Comparison of ENCODE assay signal across 22 mouse cellular contexts in genomic region chr13:89371656-89372240, GRCm38 (mm10).
DNase-seq lines count a peak whose midpoint lies in the region; ATAC-seq and TF ChIP-seq lines count a peak whose summit lies in the region.
"Had no signal": no experiment of that assay in that cellular context is flagged by ENCODE, and none has a peak within 500 bp of the region (broad histone marks: within the 10 kb centered on the region; RNA-seq: fewer than 3 reads in every experiment).

No protein-coding gene starts in this region.

- no peaks in the 10 kb centered on the region for H3K9me3 ChIP-seq in hindbrain, embryonic 12.5 days (replicated peaks)
- no peaks in the 10 kb centered on the region for H3K9me3 ChIP-seq in hindbrain, postnatal 0 days (ENCODE audit: low read length)
- H3K9me3 ChIP-seq in neural tube, embryonic 11.5 days (ENCODE audit: control insufficient read depth, low read length): no peaks in the 10 kb centered on the region
- H3K9me3 ChIP-seq in neural tube, embryonic 15.5 days (replicated peaks): no peaks in the 10 kb centered on the region
- H3K9me3 ChIP-seq: embryonic facial prominence, embryonic 15.5 days; forebrain, embryonic 10.5 days; heart, embryonic 12.5 days; hindbrain, embryonic 15.5 days had no signal

- H3K4me2 ChIP-seq in hindbrain, embryonic 12.5 days (replicated peaks): no peak overlapping the region
- no peak overlapping the region for H3K4me2 ChIP-seq in hindbrain, postnatal 0 days (ENCODE audit: low read depth, low read length)
- H3K4me2 ChIP-seq in neural tube, embryonic 11.5 days (ENCODE audit: low read depth): no peak overlapping the region
- no peak overlapping the region for H3K4me2 ChIP-seq in neural tube, embryonic 15.5 days
- H3K4me2 ChIP-seq: embryonic facial prominence, embryonic 15.5 days; heart, embryonic 12.5 days; hindbrain, embryonic 15.5 days had no signal

- no peaks in the 10 kb centered on the region; the same call in 1 of the 2 replicates for H3K4me1 ChIP-seq in hindbrain, embryonic 12.5 days
- no peaks in the 10 kb centered on the region for H3K4me1 ChIP-seq in hindbrain, postnatal 0 days (ENCODE audit: insufficient read depth, low read length)
- H3K4me1 ChIP-seq in neural tube, embryonic 11.5 days (ENCODE audit: control insufficient read depth, insufficient read depth, low read length): no peaks in the 10 kb centered on the region
- H3K4me1 ChIP-seq in neural tube, embryonic 15.5 days: no peaks in the 10 kb centered on the region
- H3K4me1 ChIP-seq: embryonic facial prominence, embryonic 15.5 days; forebrain, embryonic 10.5 days; heart, embryonic 12.5 days; hindbrain, embryonic 15.5 days had no signal

- H3K27ac ChIP-seq in hindbrain, embryonic 12.5 days: no peak overlapping the region
- H3K27ac ChIP-seq in hindbrain, postnatal 0 days: no peak overlapping the region
- no peak overlapping the region for H3K27ac ChIP-seq in neural tube, embryonic 11.5 days (ENCODE audit: low read depth, low read length)
- no peak overlapping the region for H3K27ac ChIP-seq in neural tube, embryonic 15.5 days (replicated peaks)
- H3K27ac ChIP-seq: embryonic facial prominence, embryonic 15.5 days; forebrain, embryonic 10.5 days; gastrocnemius, adult 2 months; hindbrain, embryonic 15.5 days had no signal

- TF ChIP-seq CTCF in hindbrain, postnatal 0 days (IDR thresholded peaks at IDR 0.05; ENCODE audit: low read depth): no peak

- no peaks in the 10 kb centered on the region for H3K36me3 ChIP-seq in hindbrain, embryonic 12.5 days
- H3K36me3 ChIP-seq in hindbrain, postnatal 0 days (ENCODE audit: insufficient read depth, low read length): no peaks in the 10 kb centered on the region
- no peaks in the 10 kb centered on the region for H3K36me3 ChIP-seq in neural tube, embryonic 11.5 days (ENCODE audit: control insufficient read depth, insufficient read depth, low read length)
- no peaks in the 10 kb centered on the region for H3K36me3 ChIP-seq in neural tube, embryonic 15.5 days
- H3K36me3 ChIP-seq: embryonic facial prominence, embryonic 15.5 days; forebrain, embryonic 10.5 days; heart, embryonic 12.5 days; hindbrain, embryonic 15.5 days had no signal

- 67% methylated on average over 5 of the region's 5 CpGs for WGBS in hindbrain, embryonic 12.5 days
- 62% methylated on average over 5 of the region's 5 CpGs for WGBS in hindbrain, postnatal 0 days
- whole genome bisulfite sequencing in neural tube, embryonic 11.5 days: 66% methylated on average over 5 of the region's 5 CpGs
- WGBS in neural tube, embryonic 15.5 days: 26% methylated on average over 5 of the region's 5 CpGs

- DNase-seq in hindbrain, postnatal 0 days (ENCODE audit: low spot score): no peak
- peak; percentile 14 for DNase-seq in neural tube, embryonic 11.5 days (ENCODE audit: low spot score)
- no peak for DNase-seq in neural tube, embryonic 10.5 days (ENCODE audit: extremely low spot score, low spot score)
- DNase-seq in lung, postnatal 14 days: no peak
- no peak for DNase-seq in layer of hippocampus, postnatal 36 days
- DNase-seq: adrenal gland, adult 2 months; adrenal gland, postnatal 36 days; cerebellum, adult 11 months; cerebellum, adult 8-10 months; cerebellum, postnatal 14 days; embryo, embryonic 11 days; gastrocnemius, adult 2 months; gastrocnemius, postnatal 25 days had no signal

- H3K4me3 ChIP-seq in hindbrain, embryonic 12.5 days: no peak overlapping the region
- no peak overlapping the region for H3K4me3 ChIP-seq in hindbrain, postnatal 0 days (ENCODE audit: low read length)
- H3K4me3 ChIP-seq in neural tube, embryonic 11.5 days (ENCODE audit: low read depth, low read length): no peak overlapping the region
- H3K4me3 ChIP-seq in neural tube, embryonic 15.5 days (replicated peaks): no peak overlapping the region
- H3K4me3 ChIP-seq: embryonic facial prominence, embryonic 15.5 days; erythroblast, embryonic 14.5 days; forebrain, embryonic 10.5 days; gastrocnemius, adult 2 months; heart, embryonic 12.5 days; hindbrain, embryonic 15.5 days had no signal

- H3K9ac ChIP-seq in hindbrain, embryonic 12.5 days: no peak overlapping the region
- no peak overlapping the region for H3K9ac ChIP-seq in hindbrain, postnatal 0 days (replicated peaks; ENCODE audit: low read length)
- H3K9ac ChIP-seq in neural tube, embryonic 11.5 days (ENCODE audit: low read length): no peak overlapping the region
- H3K9ac ChIP-seq in neural tube, embryonic 15.5 days (replicated peaks): no peak overlapping the region
- H3K9ac ChIP-seq: embryonic facial prominence, embryonic 15.5 days; heart, embryonic 12.5 days; hindbrain, embryonic 15.5 days had no signal

- no peaks in the 10 kb centered on the region for H3K27me3 ChIP-seq in hindbrain, embryonic 12.5 days
- no peaks in the 10 kb centered on the region for H3K27me3 ChIP-seq in hindbrain, postnatal 0 days (ENCODE audit: insufficient read depth, low read length)
- no peaks in the 10 kb centered on the region for H3K27me3 ChIP-seq in neural tube, embryonic 11.5 days (ENCODE audit: control insufficient read depth, insufficient read depth, low read length)
- no peaks in the 10 kb centered on the region for H3K27me3 ChIP-seq in neural tube, embryonic 15.5 days (replicated peaks)
- H3K27me3 ChIP-seq: embryonic facial prominence, embryonic 15.5 days; heart, embryonic 12.5 days; hindbrain, embryonic 15.5 days; Patski had no signal

- ATAC-seq in hindbrain, embryonic 12.5 days (ENCODE audit: low FRiP score): peak; percentile 91
- ATAC-seq in hindbrain, postnatal 0 days: no peak
- ATAC-seq in neural tube, embryonic 11.5 days (ENCODE audit: insufficient read depth, low FRiP score, low TSS enrichment): peak; percentile 65
- peak; percentile 53; the same call in 1 of the 2 replicates for ATAC-seq in neural tube, embryonic 15.5 days (ENCODE audit: low FRiP score)
- ATAC-seq: forebrain, embryonic 14.5 days; Patski had no signal
